Mouse (Mus musculus) T-cell, adult 66 days (primary cell): ENCODE measurements around the gene Zfp85. TPM values are rescaled to one million over a fixed set of nuclear protein-coding genes. Genes with fewer than 3 reads are reported as not detected.

ENCODE experiments used
- total RNA-seq, 2 experiments: library from RNA; stranded (reverse); gene quantifications; 3 replicates in 1 of 2; 4 replicates in 1 of 2; pipeline ENCODE4 v1.2.4; 2023

Gene Zfp85
- 1 to 10 TPM; 4.9 to 5.0 TPM for total RNA-seq

GRCm38 (mm10) chr13:67754333-67755306 is at the start of gene Zfp85:
TSS of gene Zfp85 (minus strand) at chr13:67755228.

DNA sequence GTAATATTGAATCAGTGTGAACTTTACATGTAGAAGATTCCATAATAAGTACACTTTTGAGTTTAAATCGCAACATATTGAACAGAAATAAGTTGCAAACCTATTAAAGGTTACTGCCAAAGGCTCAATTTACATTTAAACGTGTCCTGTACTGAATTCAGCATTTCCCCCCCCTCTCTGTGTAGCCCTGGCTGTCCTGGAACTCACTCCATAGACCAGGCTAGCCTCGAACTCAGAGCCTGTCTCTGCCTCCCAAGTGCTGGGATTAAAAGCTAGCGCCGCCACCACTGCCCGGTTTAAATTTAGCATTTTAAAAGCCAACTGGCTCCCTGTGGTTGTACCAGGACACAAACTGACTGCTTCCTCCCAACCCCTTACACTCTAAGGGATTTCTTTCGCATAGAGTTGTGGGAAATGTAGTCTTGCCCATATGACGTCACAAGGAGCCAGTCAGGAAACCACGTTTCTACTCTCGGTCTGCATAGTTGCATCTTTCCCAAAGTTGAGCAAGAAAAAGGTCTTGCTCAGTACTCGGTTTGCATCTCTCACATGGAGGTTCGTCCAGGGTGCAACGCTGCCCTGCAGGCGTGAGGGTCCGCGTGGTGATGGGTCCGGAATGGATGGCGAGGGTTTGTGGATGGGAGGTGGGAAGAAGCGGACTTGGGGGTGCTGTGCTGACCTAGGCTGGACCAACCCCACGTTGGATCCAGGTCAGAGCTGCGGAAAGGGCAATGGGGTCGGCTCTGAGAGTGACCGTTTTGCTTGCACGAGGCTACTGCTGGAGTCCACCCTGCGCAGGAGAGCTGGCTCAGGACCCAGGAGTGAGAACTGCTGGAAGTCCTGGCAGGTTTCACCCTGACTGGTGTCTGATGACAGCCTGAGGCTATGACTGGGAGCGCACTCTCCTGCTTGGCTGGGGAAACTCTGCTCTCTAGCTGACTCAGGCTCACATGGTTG is 24.5 kb upstream of the Zfp85 start, which contains the start of gene Zfp493:
TSS of gene Zfp493 (plus strand) at position 429 of the 957 bp plus-strand sequence.

DNA sequence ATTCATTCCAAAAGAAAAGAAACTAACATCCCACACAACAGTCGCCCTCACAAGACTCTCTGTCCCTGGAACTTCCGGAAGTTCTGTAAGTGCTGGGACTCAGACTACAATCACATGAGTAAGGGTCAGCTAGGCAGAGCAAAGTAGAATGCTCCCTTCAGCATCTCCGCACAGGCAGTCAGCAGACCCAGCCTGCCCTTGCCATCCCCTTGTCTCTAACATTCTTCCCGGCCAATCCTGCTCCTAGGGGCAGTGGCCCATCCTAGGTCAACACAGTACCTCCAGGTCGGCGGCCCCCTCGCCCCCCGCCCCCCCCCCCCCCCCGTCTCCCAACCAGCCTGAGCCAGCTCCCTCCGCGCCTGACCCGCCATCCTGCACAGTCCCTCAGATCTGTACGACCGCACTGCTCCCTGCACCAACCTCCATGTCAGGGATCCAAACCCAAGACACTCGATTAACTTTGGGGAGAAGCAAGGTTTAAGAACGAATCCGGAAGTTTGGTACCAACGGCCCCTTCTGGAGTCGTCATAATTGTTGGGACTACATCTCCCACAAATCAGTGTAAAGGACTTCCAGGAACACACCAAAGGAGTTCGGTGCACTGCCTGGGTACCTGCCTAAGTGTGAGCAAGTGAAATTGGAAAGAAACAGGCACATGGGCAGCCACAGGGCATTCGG is 26.2 kb downstream of the Zfp85 start, which contains the start of gene Zfp65:
TSS of gene Zfp65 (minus strand) at position 533 of the 678 bp plus-strand sequence.

Other genes with a start within 250 kb of the Zfp85 start
- gene Gm26965, start 229.1 kb downstream of the Zfp85 start, total RNA-seq, result not detected
- 10 to 100 TPM; 23.3 to 25.2 TPM for gene Zfp87, start 229.1 kb downstream of the Zfp85 start, total RNA-seq
- gene Zfp748, start 201.4 kb downstream of the Zfp85 start, total RNA-seq, result 1 to 10 TPM; 8.6 to 9.3 TPM
- gene Zfp729b, start 145.5 kb downstream of the Zfp85 start, total RNA-seq, result 10 to 100 TPM; 15.6 to 15.8 TPM
- 1 to 10 TPM; 3.3 to 8.8 TPM for gene Gm49345, start 117.5 kb downstream of the Zfp85 start, total RNA-seq
- 10 to 100 TPM; 12.3 to 15.7 TPM for gene Zfp729a, start 117.4 kb downstream of the Zfp85 start, total RNA-seq
- 10 to 100 TPM; 14.2 to 16.6 TPM for gene Zfp738, start 68.2 kb downstream of the Zfp85 start, total RNA-seq
- gene Zfp65, start 26.1 kb downstream of the Zfp85 start, total RNA-seq, result 10 to 100 TPM in 1 of 2 experiments, 1 to 10 TPM in 1; 9.3 to 17.4 TPM
- gene Zfp493, start 24.5 kb upstream of the Zfp85 start, total RNA-seq, result 1 to 10 TPM; 1.0 to 2.1 TPM
- gene Zfp273, start 58.5 kb upstream of the Zfp85 start, total RNA-seq, result 1 to 10 TPM; 4.3 to 5.5 TPM
- gene Gm10037, start 75.9 kb upstream of the Zfp85 start, total RNA-seq, result not detected
- gene BC048507, start 108.1 kb upstream of the Zfp85 start, total RNA-seq, result not detected